Mouse (Mus musculus): ENCODE measurements around the gene Trim2. TPM values are rescaled to one million over a fixed set of nuclear protein-coding genes. Genes with fewer than 3 reads are reported as not detected.

The Trim2 gene
- total RNA-seq, 1 experiment from 2014 or later = 1.4 TPM

GRCm38 (mm10) chr3:84271058-84271457 lies 35.6 kb downstream of the Trim2 start:
- no peak for ATAC-seq (replicated peaks in 1 of 2; ENCODE audit: insufficient read depth in 1 of 2, low FRiP score in 2 of 2, low TSS enrichment in 1 of 2, low read depth in 1 of 2, poor library complexity in 2 of 2, severe bottlenecking in 2 of 2)

- peak in 1 of 2 experiments; percentile 42; a peak in 1 of 4 replicates for ATAC-seq (replicated peaks in 1 of 2; ENCODE audit: insufficient read depth in 1 of 2, low FRiP score in 2 of 2, low TSS enrichment in 1 of 2, low read depth in 1 of 2, poor library complexity in 2 of 2, severe bottlenecking in 2 of 2)
Observed at GRCm38 (mm10) chr3:84270624-84270995, 36.1 kb downstream of the Trim2 start.

GRCm38 (mm10) chr3:84269987-84270623 lies 36.6 kb downstream of the Trim2 start:
- ATAC-seq (replicated peaks in 1 of 2; ENCODE audit: insufficient read depth in 1 of 2, low FRiP score in 2 of 2, low TSS enrichment in 1 of 2, low read depth in 1 of 2, poor library complexity in 2 of 2, severe bottlenecking in 2 of 2) = no peak

GRCm38 (mm10) chr3:84268434-84268833 lies 38.2 kb downstream of the Trim2 start:
- ATAC-seq (replicated peaks in 1 of 2; ENCODE audit: insufficient read depth in 1 of 2, low FRiP score in 2 of 2, low TSS enrichment in 1 of 2, low read depth in 1 of 2, poor library complexity in 2 of 2, severe bottlenecking in 2 of 2) = no peak

GRCm38 (mm10) chr3:84266391-84266931 lies 40.2 kb downstream of the Trim2 start:
- no peak for ATAC-seq (replicated peaks in 1 of 2; ENCODE audit: insufficient read depth in 1 of 2, low FRiP score in 2 of 2, low TSS enrichment in 1 of 2, low read depth in 1 of 2, poor library complexity in 2 of 2, severe bottlenecking in 2 of 2)

GRCm38 (mm10) chr3:84265084-84265483 lies 41.6 kb downstream of the Trim2 start:
- ATAC-seq (replicated peaks in 1 of 2; ENCODE audit: insufficient read depth in 1 of 2, low FRiP score in 2 of 2, low TSS enrichment in 1 of 2, low read depth in 1 of 2, poor library complexity in 2 of 2, severe bottlenecking in 2 of 2) = no peak

GRCm38 (mm10) chr3:84264395-84264794 lies 42.3 kb downstream of the Trim2 start:
- no peak for ATAC-seq (replicated peaks in 1 of 2; ENCODE audit: insufficient read depth in 1 of 2, low FRiP score in 2 of 2, low TSS enrichment in 1 of 2, low read depth in 1 of 2, poor library complexity in 2 of 2, severe bottlenecking in 2 of 2)

- no peak for ATAC-seq (replicated peaks in 1 of 2; ENCODE audit: insufficient read depth in 1 of 2, low FRiP score in 2 of 2, low TSS enrichment in 1 of 2, low read depth in 1 of 2, poor library complexity in 2 of 2, severe bottlenecking in 2 of 2)
Observed at GRCm38 (mm10) chr3:84262804-84263203, 43.9 kb downstream of the Trim2 start.

GRCm38 (mm10) chr3:84261863-84262262 lies 44.8 kb downstream of the Trim2 start:
- ATAC-seq (replicated peaks in 1 of 2; ENCODE audit: insufficient read depth in 1 of 2, low FRiP score in 2 of 2, low TSS enrichment in 1 of 2, low read depth in 1 of 2, poor library complexity in 2 of 2, severe bottlenecking in 2 of 2) = no peak

- no peak for ATAC-seq (replicated peaks in 1 of 2; ENCODE audit: insufficient read depth in 1 of 2, low FRiP score in 2 of 2, low TSS enrichment in 1 of 2, low read depth in 1 of 2, poor library complexity in 2 of 2, severe bottlenecking in 2 of 2)
Observed at GRCm38 (mm10) chr3:84260837-84261236, 45.8 kb downstream of the Trim2 start.

GRCm38 (mm10) chr3:84260024-84260535 lies 46.6 kb downstream of the Trim2 start:
- ATAC-seq (replicated peaks in 1 of 2; ENCODE audit: insufficient read depth in 1 of 2, low FRiP score in 2 of 2, low TSS enrichment in 1 of 2, low read depth in 1 of 2, poor library complexity in 2 of 2, severe bottlenecking in 2 of 2) = peak; percentile 11 to 23; a peak in 2 of 4 replicates

GRCm38 (mm10) chr3:84259281-84260023 lies 47.2 kb downstream of the Trim2 start:
- ATAC-seq (replicated peaks in 1 of 2; ENCODE audit: insufficient read depth in 1 of 2, low FRiP score in 2 of 2, low TSS enrichment in 1 of 2, low read depth in 1 of 2, poor library complexity in 2 of 2, severe bottlenecking in 2 of 2) = peak; percentile 71 to 88; a peak in 3 of 4 replicates

GRCm38 (mm10) chr3:84258518-84259031 lies 48.1 kb downstream of the Trim2 start:
- ATAC-seq (replicated peaks in 1 of 2; ENCODE audit: insufficient read depth in 1 of 2, low FRiP score in 2 of 2, low TSS enrichment in 1 of 2, low read depth in 1 of 2, poor library complexity in 2 of 2, severe bottlenecking in 2 of 2) = no peak

- no peak for ATAC-seq (replicated peaks in 1 of 2; ENCODE audit: insufficient read depth in 1 of 2, low FRiP score in 2 of 2, low TSS enrichment in 1 of 2, low read depth in 1 of 2, poor library complexity in 2 of 2, severe bottlenecking in 2 of 2)
Observed at GRCm38 (mm10) chr3:84257989-84258517, 48.6 kb downstream of the Trim2 start.

- ATAC-seq (replicated peaks in 1 of 2; ENCODE audit: insufficient read depth in 1 of 2, low FRiP score in 2 of 2, low TSS enrichment in 1 of 2, low read depth in 1 of 2, poor library complexity in 2 of 2, severe bottlenecking in 2 of 2) = no peak
Observed at GRCm38 (mm10) chr3:84254520-84254878, 52.2 kb downstream of the Trim2 start.

GRCm38 (mm10) chr3:84253655-84254519 lies 52.8 kb downstream of the Trim2 start:
- ATAC-seq (replicated peaks in 1 of 2; ENCODE audit: insufficient read depth in 1 of 2, low FRiP score in 2 of 2, low TSS enrichment in 1 of 2, low read depth in 1 of 2, poor library complexity in 2 of 2, severe bottlenecking in 2 of 2) = no peak

Measured in hematopoietic stem cell, adult 5-6 weeks (primary cell).